Mouse (Mus musculus) CH12.LX (cell line): Measurements from ENCODE around the gene Ttyh2. TPM values are rescaled to one million over a fixed set of nuclear protein-coding genes. Genes with fewer than 3 reads are reported as not detected.

ENCODE experiments used
- DNase-seq: peaks from one replicate; pipeline ENCODE4 v3.0.0-alpha.2; 2013; ENCODE audit errors: extremely low read depth
- H3K27ac ChIP-seq: 2 replicates; pipeline ENCODE4 v1.5.1; 2012; ENCODE audit warnings: low read depth, mild to moderate bottlenecking, control low read depth, moderate library complexity; ENCODE audit not compliant: insufficient read depth
- H3K27me3 ChIP-seq: replicated peaks from 2 replicates; pipeline ENCODE3; 2012; ENCODE audit warnings: inconsistent platforms
- H3K36me3 ChIP-seq, 2 experiments: replicated peaks in 1 of 2; 2 replicates each; pipeline versions ENCODE3 to v1.6.1; 2012; ENCODE audit warnings: inconsistent platforms in 1 of 2, low read length in 1 of 2, mild to moderate bottlenecking in 1 of 2, mixed read lengths in 1 of 2, moderate library complexity in 1 of 2; ENCODE audit not compliant: control insufficient read depth in 1 of 2, insufficient read depth in 1 of 2
- H3K4me1 ChIP-seq, 2 experiments: 2 replicates each; pipeline ENCODE4 v1.6.1; 2012; ENCODE audit warnings: inconsistent platforms in 1 of 2, moderate library complexity in 1 of 2; ENCODE audit not compliant: insufficient read depth in 2 of 2, control insufficient read depth in 1 of 2
- H3K4me2 ChIP-seq: 2 replicates; pipeline ENCODE4 v1.6.1; 2012; ENCODE audit warnings: low read depth, mild to moderate bottlenecking, control low read depth; ENCODE audit not compliant: poor library complexity, insufficient read depth, severe bottlenecking
- H3K4me3 ChIP-seq, 3 experiments: fragments of 150-350 bp in 1 of 3; sonication (generic) in 1 of 3; replicated peaks in 1 of 3; 2 replicates each; pipeline versions ENCODE3 to v1.5.1; 2011 to 2012; ENCODE audit warnings: low read depth in 2 of 3, low read length in 2 of 3, mild to moderate bottlenecking in 2 of 3, moderate library complexity in 2 of 3, control low read depth in 1 of 3, improper control_type of control experiment in 1 of 3, inconsistent platforms in 1 of 3, mixed read lengths in 1 of 3; ENCODE audit not compliant: poor library complexity in 1 of 3
- H3K79me2 ChIP-seq: replicated peaks from 2 replicates; pipeline ENCODE4 v1.6.1; 2012; ENCODE audit warnings: mild to moderate bottlenecking, moderate library complexity; ENCODE audit not compliant: control insufficient read depth, poor library complexity, insufficient read depth, severe bottlenecking; ENCODE audit errors: extremely low read depth
- H3K9ac ChIP-seq: 2 replicates; pipeline ENCODE4 v1.6.1; 2012; ENCODE audit warnings: low read depth, mild to moderate bottlenecking, control low read depth, moderate library complexity; ENCODE audit not compliant: insufficient read depth
- H3K9me3 ChIP-seq: replicated peaks from 2 replicates; pipeline ENCODE3; 2012; ENCODE audit warnings: low read length, inconsistent platforms, mixed read lengths
- BHLHE40 ChIP-seq: IDR thresholded peaks from 2 replicates; pipeline ENCODE4 v1.6.1; 2011; ENCODE audit warnings: mild to moderate bottlenecking, low read depth, low read length, improper control_type of control experiment
- CHD1 ChIP-seq: IDR thresholded peaks from 2 replicates; pipeline ENCODE4 v1.6.1; 2012; ENCODE audit warnings: low read depth, low read length, improper control_type of control experiment, inconsistent platforms
- E2F4 ChIP-seq: IDR thresholded peaks from 2 replicates; pipeline ENCODE4 v1.6.1; 2011; ENCODE audit warnings: low read depth, low read length, improper control_type of control experiment; ENCODE audit not compliant: insufficient replicate concordance
- ELF1 ChIP-seq: IDR thresholded peaks from 2 replicates; pipeline ENCODE4 v1.6.1; 2014; ENCODE audit warnings: low read depth, mild to moderate bottlenecking, inconsistent platforms, low read length, improper control_type of control experiment
- EP300 ChIP-seq: IDR thresholded peaks from 2 replicates; pipeline ENCODE4 v1.6.1; 2011; ENCODE audit warnings: low read length, improper control_type of control experiment
- ETS1 ChIP-seq: conservative IDR thresholded peaks from 2 replicates; pipeline ENCODE4 v1.6.1; 2012; ENCODE audit warnings: low read depth, mild to moderate bottlenecking, inconsistent platforms, low read length, improper control_type of control experiment, moderate library complexity
- IRF4 ChIP-seq: IDR thresholded peaks from 2 replicates; pipeline ENCODE4 v1.6.1; 2014; ENCODE audit warnings: low read depth, mild to moderate bottlenecking, inconsistent platforms, low read length, improper control_type of control experiment
- JUN ChIP-seq: IDR thresholded peaks from 2 replicates; pipeline ENCODE4 v1.6.1; 2011; ENCODE audit warnings: low read depth, mild to moderate bottlenecking, low read length, improper control_type of control experiment, moderate library complexity; ENCODE audit not compliant: insufficient read depth
- JUND ChIP-seq: conservative IDR thresholded peaks from 2 replicates; pipeline ENCODE4 v1.6.1; 2011; ENCODE audit warnings: low read depth, low read length, improper control_type of control experiment
- KAT2A ChIP-seq: IDR thresholded peaks from 2 replicates; pipeline ENCODE4 v1.6.1; 2012; ENCODE audit warnings: low read length, improper control_type of control experiment, inconsistent platforms; ENCODE audit not compliant: insufficient replicate concordance
- MAZ ChIP-seq: IDR thresholded peaks from 2 replicates; pipeline ENCODE4 v1.6.1; 2012; ENCODE audit warnings: low read depth, mild to moderate bottlenecking, inconsistent platforms, low read length, improper control_type of control experiment, moderate library complexity
- MEF2A ChIP-seq: IDR thresholded peaks from 2 replicates; pipeline ENCODE4 v1.6.1; 2014; ENCODE audit warnings: low read depth, mild to moderate bottlenecking, inconsistent platforms, low read length, improper control_type of control experiment, borderline replicate concordance
- MXI1 ChIP-seq: IDR thresholded peaks from 2 replicates; pipeline ENCODE4 v1.6.1; 2011; ENCODE audit warnings: mild to moderate bottlenecking, low read depth, low read length, improper control_type of control experiment
- MYC ChIP-seq: IDR thresholded peaks from 2 replicates; pipeline ENCODE4 v1.6.1; 2011; ENCODE audit warnings: low read depth, mild to moderate bottlenecking, improper control_type of control experiment, low read length
- NELFE ChIP-seq: IDR thresholded peaks from 2 replicates; pipeline ENCODE4 v1.6.1; 2011; ENCODE audit warnings: low read depth, low read length, improper control_type of control experiment
- NRF1 ChIP-seq: IDR thresholded peaks from 2 replicates; pipeline ENCODE4 v1.6.1; 2014; ENCODE audit warnings: low read depth, mild to moderate bottlenecking, inconsistent platforms, low read length, improper control_type of control experiment, moderate library complexity
- PAX5 ChIP-seq: IDR thresholded peaks from 2 replicates; pipeline ENCODE4 v1.6.1; 2012; ENCODE audit warnings: low read length, inconsistent platforms, mixed read lengths
- POLR2A ChIP-seq: IDR thresholded peaks from 2 replicates; pipeline ENCODE4 v1.6.1; 2011; ENCODE audit warnings: low read depth, mild to moderate bottlenecking, improper control_type of control experiment, low read length
- RAD21 ChIP-seq: IDR thresholded peaks from 2 replicates; pipeline ENCODE4 v1.6.1; 2011; ENCODE audit warnings: low read depth, mild to moderate bottlenecking, low read length, improper control_type of control experiment, moderate library complexity
- RCOR1 ChIP-seq: conservative IDR thresholded peaks from 2 replicates; pipeline ENCODE4 v1.6.1; 2012; ENCODE audit warnings: low read depth, mild to moderate bottlenecking, inconsistent platforms, low read length, improper control_type of control experiment
- SIN3A ChIP-seq: IDR thresholded peaks from 2 replicates; pipeline ENCODE4 v1.6.1; 2012; ENCODE audit warnings: low read length, improper control_type of control experiment, inconsistent platforms
- TCF12 ChIP-seq: IDR thresholded peaks from 2 replicates; pipeline ENCODE4 v1.6.1; 2014; ENCODE audit warnings: low read depth, mild to moderate bottlenecking, inconsistent platforms, low read length, improper control_type of control experiment
- USF1 ChIP-seq: IDR thresholded peaks from 2 replicates; pipeline ENCODE4 v1.6.1; 2014; ENCODE audit warnings: low read depth, mild to moderate bottlenecking, inconsistent platforms, low read length, improper control_type of control experiment
- USF2 ChIP-seq: conservative IDR thresholded peaks from 2 replicates; pipeline ENCODE4 v1.6.1; 2011; ENCODE audit warnings: low read depth, low read length, improper control_type of control experiment
- ZC3H11A ChIP-seq: IDR thresholded peaks from 2 replicates; pipeline ENCODE4 v1.6.1; 2012; ENCODE audit warnings: low read depth, mild to moderate bottlenecking, inconsistent platforms, low read length, improper control_type of control experiment
- ZNF384 ChIP-seq: IDR thresholded peaks from 2 replicates; pipeline ENCODE4 v1.6.1; 2012; ENCODE audit warnings: low read depth, low read length, improper control_type of control experiment, inconsistent platforms
- dilution Hi-C: fragments of 300-500 bp; cut with MboI; formaldehyde crosslinking; loops from 2 replicates; pipeline ENCODE4 v1.14.3; 2020; ENCODE audit warnings: low sequenced_read_pairs; ENCODE audit not compliant: extremely low pct_unique_long_range_greater_than_20kb, extremely low pct_ligation_motif_present
- in situ Hi-C: fragments of 300-500 bp; cut with MboI; formaldehyde crosslinking; loops from 3 replicates; pipeline ENCODE4 v1.14.3; 2019; ENCODE audit warnings: low sequenced_read_pairs, low pct_ligation_motif_present, low pct_unique_long_range_greater_than_20kb, mixed read lengths
- polyA plus RNA-seq: library from polyadenylated mRNA; unstranded; fragments of >175 nt; gene quantifications from 2 replicates; pipeline ENCODE4 v1.2.1, GENCODE M21; 2012; ENCODE audit warnings: low read depth; ENCODE audit not compliant: insufficient read length
- total RNA-seq, 2 experiments: library from RNA; depleted of rRNA; stranded (reverse); fragments of 300-350 nt in 1 of 2; fragments of >200 nt in 1 of 2; gene quantifications; 2 replicates each; pipeline ENCODE4 v1.2.3; 2012 to 2014

Ttyh2 gene
- total and polyA plus RNA-seq, 3 experiments, result 0.82 to 2.4 (median 1.4) TPM

DNA sequence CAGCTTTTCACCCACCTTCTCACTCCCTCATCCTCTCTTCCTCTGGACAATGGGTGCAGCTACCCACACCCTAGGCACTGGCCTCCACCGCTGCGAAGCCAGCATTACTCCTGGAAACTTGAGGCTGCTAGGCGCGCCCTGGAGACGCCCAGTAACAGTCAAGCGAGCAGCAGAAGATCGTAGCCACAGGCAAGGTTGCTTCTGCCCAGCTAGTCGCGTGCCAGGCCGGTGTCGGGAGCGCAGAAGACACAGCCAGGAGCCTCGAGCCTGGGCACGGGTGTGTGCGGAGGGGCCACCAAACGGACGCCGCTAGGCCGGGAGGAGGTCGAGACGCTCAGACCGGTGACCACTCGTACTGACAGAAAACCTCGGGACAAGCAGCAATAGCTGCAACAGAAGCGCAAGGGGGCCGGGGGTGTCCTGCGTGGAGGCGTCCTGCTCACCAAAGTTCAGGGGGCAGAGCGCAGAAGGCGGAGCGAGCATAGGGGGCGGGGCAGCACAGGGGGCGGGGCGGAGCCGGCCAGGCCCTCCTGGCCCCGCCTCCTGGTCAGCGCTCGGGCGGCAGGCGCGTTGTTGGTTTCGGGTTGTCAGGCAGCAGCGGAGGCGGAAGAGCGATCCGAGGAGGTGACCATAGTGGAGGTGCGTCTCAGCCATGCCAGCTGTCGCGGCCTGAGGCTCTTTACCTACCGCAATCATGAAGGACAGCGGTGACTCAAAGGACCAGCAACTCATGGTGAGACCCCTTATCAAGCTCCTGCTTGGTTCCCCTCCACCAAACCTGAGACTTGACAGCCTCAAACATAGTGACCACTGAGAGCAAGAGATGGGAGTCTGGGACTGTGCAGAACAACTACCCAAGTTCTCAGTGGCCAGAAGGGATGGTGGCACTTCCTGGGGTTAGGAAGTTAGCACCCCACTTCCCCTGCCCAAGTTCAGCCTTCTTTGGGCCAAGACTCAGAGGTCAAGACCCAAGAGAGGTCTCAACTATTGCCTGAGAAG lies 89.9 kb downstream of the Ttyh2 start, which contains the start of gene Kif19a:
TSS of gene Kif19a (plus strand) at position 569 of the 999 bp plus-strand sequence.
- H3K9ac ChIP-seq, result peak within 1 kb of the TSS; percentile 46
- H3K4me3 ChIP-seq, result peak within 1 kb of the TSS; percentile 6 to 58 (median 45)
- H3K4me1 ChIP-seq, result peaks cover 5 to 24% of the 10 kb centered on the region in 2 experiments
- H3K27me3 ChIP-seq, result peaks cover 83% of the 10 kb centered on the region
- TF ChIP-seq JUN (no peak), ELF1 (peak; percentile 84), POLR2A (peak; percentile 69), BHLHE40 (peak; percentile 32; the same call in 1 of the 2 replicates), USF1 (no peak), NRF1 (no peak; the same call in 1 of the 2 replicates), TCF12 (peak; percentile 65; the same call in 1 of the 2 replicates), ETS1 (no peak), SIN3A (peak; percentile 67; the same call in 1 of the 2 replicates), RAD21 (no peak), NELFE (peak; percentile 47), ZNF384 (no peak), MXI1 (peak; percentile 69), USF2 (no peak), KAT2A (no peak), IRF4 (0 out of 2 replicates have a peak, but pooled peaks have one; percentile 47), CHD1 (no peak), E2F4 (no peak), MEF2A (0 out of 2 replicates have a peak, but pooled peaks have one; percentile 35), RCOR1 (no peak), MAZ (no peak), ZC3H11A (no peak), JUND (no peak), PAX5 (no peak), EP300 (no peak), MYC (no peak)
- no peaks in the 10 kb centered on the region for H3K79me2 ChIP-seq
- H3K36me3 ChIP-seq, result no peaks in the 10 kb centered on the region
- no peak within 1 kb of the TSS for H3K27ac ChIP-seq
- peak; percentile 28 for DNase-seq
- H3K9me3 ChIP-seq, result no peaks in the 10 kb centered on the region
- in situ Hi-C loops, result no loop called here
- dilution Hi-C loops, result no loop called here
- H3K4me2 ChIP-seq, result peak within 1 kb of the TSS; percentile 89
